Mouse (Mus musculus) stomach, embryonic 14.5 days (tissue): ENCODE data around the gene Fam19a3. TPM values are rescaled to one million over a fixed set of nuclear protein-coding genes. Genes with fewer than 3 reads are reported as not detected.
"Not testable (repeated sequence)": the region's sequence is repeated elsewhere in the genome, so short reads cannot be mapped to it uniquely, and the experiment has no call there.

Experiments used
- ATAC-seq: fragments of 200-750 bp; cut with Nextera tagmentation; 2 replicates; pipeline ENCODE4 v1.8.0; 2017; ENCODE audit warnings: low read depth, moderate TSS enrichment; ENCODE audit not compliant: insufficient number of reproducible peaks, insufficient read depth, low FRiP score
- H3K27ac ChIP-seq: fragments of 300-500 bp; sonication (generic); 2 replicates; pipeline ENCODE4 v1.5.1; 2014; ENCODE audit warnings: mild to moderate bottlenecking, low read length, moderate library complexity, mixed read lengths
- H3K27me3 ChIP-seq: fragments of 300-500 bp; sonication (generic); 2 replicates; pipeline ENCODE4 v1.6.1; 2014; ENCODE audit warnings: low read length, control low read depth, mixed read lengths; ENCODE audit not compliant: control insufficient read depth, insufficient read depth
- H3K36me3 ChIP-seq: fragments of 300-500 bp; sonication (generic); 2 replicates; pipeline ENCODE4 v1.6.1; 2014; ENCODE audit warnings: mild to moderate bottlenecking, control low read depth, low read length, moderate library complexity, mixed read lengths; ENCODE audit not compliant: control insufficient read depth, insufficient read depth
- H3K4me1 ChIP-seq: fragments of 300-500 bp; sonication (generic); 2 replicates; pipeline ENCODE4 v1.6.1; 2014; ENCODE audit warnings: low read length, control low read depth, mixed read lengths; ENCODE audit not compliant: control insufficient read depth, insufficient read depth
- H3K4me2 ChIP-seq: fragments of 300-500 bp; sonication (generic); replicated peaks from 2 replicates; pipeline ENCODE4 v1.6.1; 2014; ENCODE audit warnings: low read depth, low read length, control low read depth
- H3K4me3 ChIP-seq: fragments of 300-500 bp; sonication (generic); 2 replicates; pipeline ENCODE4 v1.5.1; 2014; ENCODE audit warnings: low read depth, low read length, control low read depth
- H3K9ac ChIP-seq: fragments of 300-500 bp; sonication (generic); replicated peaks from 2 replicates; pipeline ENCODE4 v1.6.1; 2014; ENCODE audit warnings: low read depth, mild to moderate bottlenecking, control low read depth, low read length, moderate library complexity, mixed read lengths
- H3K9me3 ChIP-seq: fragments of 300-500 bp; sonication (generic); 2 replicates; pipeline ENCODE4 v1.6.1; 2016; ENCODE audit warnings: low read depth, low read length, control low read depth; ENCODE audit not compliant: control insufficient read depth
- WGBS: fragments of 180-500 bp; shearing (Covaris S2); extraction: QIAGEN DNeasy Blood & Tissue Kit; methylation state at CpG from one replicate; pipeline ENCODE4 v1.1.7; 2014; 5-methylcytosine and 5-hydroxymethylcytosine counted together
- polyA plus RNA-seq: library from polyadenylated mRNA; unstranded; fragments of >200 nt; fragmentation: Nextera tagmentation; extraction: Ambion mirVana; gene quantifications from 2 replicates; pipeline ENCODE4 v1.2.1, GENCODE M21; 2014

Fam19a3 gene
- polyA plus RNA-seq, 1 experiment from 2014 or later: not detected

DNA sequence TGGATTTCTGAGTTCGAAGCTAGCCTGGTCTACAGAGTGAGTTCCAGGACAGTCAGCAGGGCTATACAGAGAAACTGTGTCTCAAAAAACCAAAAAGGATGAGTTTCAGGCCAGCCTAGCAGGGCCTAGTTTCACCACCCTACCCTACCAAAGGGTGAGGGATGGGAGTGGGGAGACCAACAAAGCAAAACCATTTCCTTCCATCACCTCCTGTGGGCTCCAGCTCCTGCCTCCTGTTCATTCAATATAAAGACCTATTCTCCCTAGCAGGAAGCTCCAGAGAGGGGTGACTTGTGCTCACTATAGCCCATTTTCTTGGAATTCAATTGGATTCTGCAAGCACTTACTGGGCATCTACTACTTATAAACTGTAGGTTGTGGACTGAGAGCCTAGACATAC is 33.1 kb upstream of the Fam19a3 start:
- no peak for ATAC-seq
- H3K4me3 ChIP-seq: no peak overlapping the region
- H3K27me3 ChIP-seq: no peaks in the 10 kb centered on the region
- no peaks in the 10 kb centered on the region for H3K9me3 ChIP-seq
- no peak overlapping the region for H3K9ac ChIP-seq
- no peak overlapping the region for H3K4me2 ChIP-seq
- WGBS: 100% methylated on average over 1 of the region's 1 CpGs
- no peak overlapping the region for H3K27ac ChIP-seq
- H3K4me1 ChIP-seq: peaks cover 7% of the 10 kb centered on the region; the same call in 1 of the 2 replicates
- H3K36me3 ChIP-seq: no peaks in the 10 kb centered on the region; the same call in 1 of the 2 replicates

- not testable (repeated sequence) for H3K9ac ChIP-seq, ATAC-seq, H3K27ac ChIP-seq, H3K4me1 ChIP-seq, H3K9me3 ChIP-seq, H3K36me3 ChIP-seq, H3K27me3 ChIP-seq, H3K4me3 ChIP-seq, H3K4me2 ChIP-seq
- WGBS: 92% methylated on average over 7 of the region's 7 CpGs
Measured at GRCm38 (mm10) chr3:104813227-104813626, 31.6 kb upstream of the Fam19a3 start.

DNA sequence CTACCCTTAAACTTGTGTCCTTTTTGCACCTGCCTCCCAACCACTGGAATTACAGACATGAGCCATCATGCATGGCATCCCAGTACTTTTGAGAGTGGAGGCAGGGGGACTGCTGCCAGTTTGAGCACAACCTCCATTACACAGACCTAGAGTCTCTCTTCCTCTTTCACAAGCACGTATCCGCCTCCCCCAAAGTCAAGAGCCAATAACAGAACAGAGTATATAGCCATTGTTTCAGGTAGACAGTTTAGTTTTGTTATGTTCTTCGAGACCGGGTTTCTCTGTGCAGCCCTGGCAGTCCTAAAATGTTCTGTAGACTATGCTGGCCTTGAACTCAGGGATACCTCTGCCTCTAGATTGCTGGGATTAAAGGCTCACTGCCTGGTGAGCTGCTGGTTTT is 30.6 kb upstream of the Fam19a3 start:
- Histone ChIP-seq H3K4me3 (no peak overlapping the region), H3K9me3 (no peaks in the 10 kb centered on the region), H3K9ac (no peak overlapping the region), H3K4me2 (no peak overlapping the region), H3K27me3 (no peaks in the 10 kb centered on the region), H3K4me1 (no peaks in the 10 kb centered on the region; the same call in 1 of the 2 replicates), H3K36me3 (no peaks in the 10 kb centered on the region; the same call in 1 of the 2 replicates), H3K27ac (peak overlapping the region; percentile 4; the same call in 1 of the 2 replicates)
- no peak; the same call in 1 of the 2 replicates for ATAC-seq
- 81% methylated on average over 4 of the region's 4 CpGs for WGBS

DNA sequence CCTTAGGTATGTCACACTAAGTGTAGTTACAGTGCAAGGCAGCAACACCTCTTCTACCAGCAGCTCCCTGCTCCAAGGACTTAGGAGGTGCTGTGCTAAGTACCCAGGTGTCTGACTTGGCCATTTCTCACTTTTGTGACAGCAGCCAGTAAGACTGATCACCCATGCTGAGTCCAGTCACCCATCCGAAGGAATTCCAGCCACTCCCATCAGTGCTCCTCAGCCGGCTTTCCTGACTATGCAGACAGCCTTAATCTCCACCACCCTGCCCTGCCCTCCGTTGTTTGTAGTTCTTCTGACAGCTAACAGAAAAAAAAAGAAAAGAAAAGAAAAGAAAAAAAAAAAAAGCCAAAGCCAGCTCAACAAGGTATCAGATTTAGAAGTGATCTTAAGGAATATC is 30.1 kb upstream of the Fam19a3 start:
- Histone ChIP-seq H3K4me3 (no peak overlapping the region), H3K9me3 (no peaks in the 10 kb centered on the region), H3K4me2 (no peak overlapping the region), H3K27ac (0 out of 2 replicates have a peak overlapping the region, but pooled peaks have one; percentile 4), H3K36me3 (no peaks in the 10 kb centered on the region; the same call in 1 of the 2 replicates), H3K27me3 (no peaks in the 10 kb centered on the region), H3K9ac (no peak overlapping the region), H3K4me1 (no peaks in the 10 kb centered on the region; the same call in 1 of the 2 replicates)
- 25% methylated on average over 3 of the region's 3 CpGs for WGBS
- no peak for ATAC-seq

- 77% methylated on average over 9 of the region's 9 CpGs for WGBS
- H3K9me3 ChIP-seq: no peaks in the 10 kb centered on the region
- H3K9ac ChIP-seq: no peak overlapping the region
Measured at GRCm38 (mm10) chr3:104805539-104805938, 23.9 kb upstream of the Fam19a3 start.

GRCm38 (mm10) chr3:104804312-104804711 is 22.7 kb upstream of the Fam19a3 start:
- H3K4me2 ChIP-seq: no peak overlapping the region
- H3K9me3 ChIP-seq: no peaks in the 10 kb centered on the region
- H3K36me3 ChIP-seq: peaks cover 45% of the 10 kb centered on the region
- no peak overlapping the region for H3K4me3 ChIP-seq
- 90% methylated on average over 10 of the region's 10 CpGs for WGBS
- H3K9ac ChIP-seq: no peak overlapping the region
- no peaks in the 10 kb centered on the region for H3K4me1 ChIP-seq
- no peak overlapping the region for H3K27ac ChIP-seq
- H3K27me3 ChIP-seq: no peaks in the 10 kb centered on the region
- no peak for ATAC-seq

More at GRCm38 (mm10) chr3:104805539-104805938, 23.9 kb upstream of the Fam19a3 start:
- peaks cover 33% of the 10 kb centered on the region for H3K36me3 ChIP-seq
- H3K4me2 ChIP-seq: no peak overlapping the region
- no peaks in the 10 kb centered on the region for H3K27me3 ChIP-seq
- H3K4me1 ChIP-seq: no peaks in the 10 kb centered on the region
- no peak overlapping the region for H3K27ac ChIP-seq
- no peak for ATAC-seq
- H3K4me3 ChIP-seq: no peak overlapping the region

GRCm38 (mm10) chr3:104801481-104801880 is 19.8 kb upstream of the Fam19a3 start:
- Histone ChIP-seq H3K4me2 (no peak overlapping the region), H3K9ac (no peak overlapping the region), H3K9me3 (no peaks in the 10 kb centered on the region), H3K4me3 (no peak overlapping the region), H3K36me3 (peaks cover 65% of the 10 kb centered on the region), H3K27me3 (no peaks in the 10 kb centered on the region), H3K4me1 (no peaks in the 10 kb centered on the region), H3K27ac (no peak overlapping the region)
- WGBS: 92% methylated on average over 6 of the region's 6 CpGs
- ATAC-seq: no peak

DNA sequence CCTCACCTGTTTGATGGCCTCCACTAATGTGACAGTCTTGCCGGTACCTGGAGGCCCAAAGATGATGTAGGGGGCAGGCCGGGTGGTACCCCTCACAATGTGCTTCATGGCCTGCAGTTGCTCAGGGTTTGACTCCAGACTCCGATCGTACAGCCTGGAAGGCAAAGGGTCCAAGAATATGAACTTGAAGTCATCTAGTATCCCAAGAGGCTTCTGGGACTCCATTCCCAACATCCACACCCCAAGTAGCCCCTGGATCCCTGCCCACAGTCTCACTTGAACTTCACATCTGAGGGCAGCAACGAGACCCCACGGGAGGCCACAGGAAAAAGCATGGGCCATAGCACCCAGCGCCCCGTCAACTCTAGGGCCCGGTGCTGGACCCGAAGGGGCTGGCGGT is 19.0 kb upstream of the Fam19a3 start:
- Histone ChIP-seq H3K9ac (no peak overlapping the region), H3K27me3 (no peaks in the 10 kb centered on the region), H3K27ac (no peak overlapping the region), H3K36me3 (peaks cover 73% of the 10 kb centered on the region), H3K4me1 (peaks cover under 1% of the 10 kb centered on the region), H3K4me3 (no peak overlapping the region), H3K4me2 (no peak overlapping the region), H3K9me3 (no peaks in the 10 kb centered on the region)
- 94% methylated on average over 11 of the region's 11 CpGs for WGBS
- ATAC-seq: no peak

DNA sequence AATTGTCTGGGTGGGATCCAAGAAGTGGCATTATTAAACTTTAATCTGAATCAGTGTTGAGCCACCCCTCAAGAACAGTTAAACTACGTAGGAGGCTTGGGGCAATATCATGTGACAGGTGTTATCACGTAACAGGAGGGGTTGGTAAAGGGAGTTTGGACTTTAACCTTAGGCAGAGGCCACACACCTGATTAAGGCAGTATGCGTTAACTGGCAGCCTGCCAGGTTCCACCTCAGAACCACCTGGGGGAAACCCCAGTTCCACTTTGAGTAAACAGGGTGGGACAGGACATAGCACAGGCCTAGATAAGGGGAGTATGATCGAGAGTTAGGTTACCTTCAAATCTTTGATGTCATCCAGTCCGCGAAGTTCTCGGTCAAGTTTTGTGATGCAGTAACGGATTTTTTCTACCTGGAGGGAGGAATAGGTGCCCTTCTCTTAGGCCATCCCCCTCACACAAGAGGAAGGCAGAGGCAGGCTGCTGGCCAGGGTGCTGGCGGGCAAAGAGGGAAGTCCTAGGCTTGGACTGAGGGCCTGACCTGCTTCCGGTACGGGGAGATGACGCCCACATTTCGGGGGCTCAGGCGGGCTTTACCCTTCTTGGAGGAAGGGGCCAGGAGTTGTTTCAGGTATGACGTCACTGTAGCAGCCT is 14.9 kb upstream of the Fam19a3 start:
- peaks cover 37% of the 10 kb centered on the region for H3K4me1 ChIP-seq
- 64% methylated on average over 15 of the region's 15 CpGs for WGBS
- H3K27me3 ChIP-seq: no peaks in the 10 kb centered on the region
- H3K9ac ChIP-seq: no peak overlapping the region
- H3K9me3 ChIP-seq: no peaks in the 10 kb centered on the region
- peaks cover 72% of the 10 kb centered on the region for H3K36me3 ChIP-seq
- no peak overlapping the region; the same call in 1 of the 2 replicates for H3K27ac ChIP-seq
- no peak overlapping the region for H3K4me3 ChIP-seq
- ATAC-seq: peak; percentile 79
- H3K4me2 ChIP-seq: no peak overlapping the region
